Mouse (Mus musculus) embryonic fibroblast, embryonic 13.5 days (primary cell): ENCODE data around the gene Inpp5f. TPM values are rescaled to one million over a fixed set of nuclear protein-coding genes. Genes with fewer than 3 reads are reported as not detected.
"Not testable (repeated sequence)": the region's sequence is repeated elsewhere in the genome, so short reads cannot be mapped to it uniquely, and the experiment has no call there.

Source experiments
- H3K27ac ChIP-seq: 2 replicates; pipeline ENCODE4 v1.5.1; 2012; ENCODE audit warnings: low read length, control low read depth, inconsistent platforms; ENCODE audit not compliant: insufficient read depth
- H3K4me1 ChIP-seq: 2 replicates; pipeline ENCODE4 v1.6.1; 2011; ENCODE audit warnings: low read length; ENCODE audit not compliant: control insufficient read depth, insufficient read depth
- H3K4me3 ChIP-seq: 2 replicates; pipeline ENCODE4 v1.5.1; 2011; ENCODE audit warnings: mild to moderate bottlenecking, control low read depth, low read length; ENCODE audit not compliant: insufficient read depth
- CTCF ChIP-seq: IDR thresholded peaks from 2 replicates; pipeline ENCODE4 v1.5.1; 2011; ENCODE audit warnings: mild to moderate bottlenecking, control low read depth, low read length, moderate library complexity, borderline replicate concordance; ENCODE audit not compliant: insufficient read depth
- POLR2A ChIP-seq: IDR thresholded peaks from 2 replicates; pipeline ENCODE4 v1.6.1; 2011; ENCODE audit warnings: low read depth, mild to moderate bottlenecking, control low read depth, low read length, moderate library complexity
- polyA plus RNA-seq: library from polyadenylated mRNA; stranded (reverse); fragments of >200 nt; gene quantifications from 2 replicates; pipeline ENCODE4 v1.2.4, GENCODE M21; 2011; ENCODE audit warnings: low read depth; ENCODE audit not compliant: missing spikeins, insufficient read length

Inpp5f gene
- polyA plus RNA-seq, result 24.4 and 27.1 TPM in 2 replicates

GRCm38 (mm10) chr7:128610897-128611798, at the start of gene Inpp5f:
Gene Inpp5f (plus strand): TSS chr7:128611328.
- TF ChIP-seq CTCF (no peak), POLR2A (peak; percentile 82)
- peaks cover 3% of the 10 kb centered on the region; the same call in 1 of the 2 replicates for H3K4me1 ChIP-seq
- H3K27ac ChIP-seq, result peak within 1 kb of the TSS; percentile 23; the same call in 1 of the 2 replicates
- H3K4me3 ChIP-seq, result peak within 1 kb of the TSS; percentile 81

GRCm38 (mm10) chr7:128563373-128563772, 47.8 kb upstream of the Inpp5f start:
- Histone ChIP-seq H3K4me3 (no peak overlapping the region), H3K4me1 (no peaks in the 10 kb centered on the region), H3K27ac (no peak overlapping the region)
- TF ChIP-seq CTCF (peak; percentile 34; the same call in 1 of the 2 replicates), POLR2A (no peak)

GRCm38 (mm10) chr7:128566311-128566710, 44.8 kb upstream of the Inpp5f start:
- no peak overlapping the region for H3K27ac ChIP-seq
- no peaks in the 10 kb centered on the region for H3K4me1 ChIP-seq
- H3K4me3 ChIP-seq, result no peak overlapping the region
- TF ChIP-seq POLR2A (no peak), CTCF (no peak)

GRCm38 (mm10) chr7:128567561-128568244, 43.4 kb upstream of the Inpp5f start:
- H3K4me3 ChIP-seq, result no peak overlapping the region
- TF ChIP-seq POLR2A, result no peak
- TF ChIP-seq CTCF, result no peak
- no peaks in the 10 kb centered on the region for H3K4me1 ChIP-seq
- H3K27ac ChIP-seq, result no peak overlapping the region

- H3K27ac ChIP-seq, H3K4me1 ChIP-seq, H3K4me3 ChIP-seq: not testable (repeated sequence)
Measured at GRCm38 (mm10) chr7:128569429-128569828, 41.7 kb upstream of the Inpp5f start.

- no peak overlapping the region for H3K27ac ChIP-seq
- no peak overlapping the region for H3K4me3 ChIP-seq
- TF ChIP-seq CTCF, result no peak
- TF ChIP-seq POLR2A, result no peak
- no peaks in the 10 kb centered on the region for H3K4me1 ChIP-seq
Measured at GRCm38 (mm10) chr7:128569987-128570656, 41.0 kb upstream of the Inpp5f start.

GRCm38 (mm10) chr7:128570657-128571056, 40.5 kb upstream of the Inpp5f start:
- H3K27ac ChIP-seq, result not testable (repeated sequence)

GRCm38 (mm10) chr7:128572030-128572429, 39.1 kb upstream of the Inpp5f start:
- Histone ChIP-seq H3K4me1 (no peaks in the 10 kb centered on the region), H3K4me3 (no peak overlapping the region), H3K27ac (no peak overlapping the region)
- TF ChIP-seq POLR2A (no peak), CTCF (no peak)

More at GRCm38 (mm10) chr7:128570657-128571056, 40.5 kb upstream of the Inpp5f start:
- H3K4me1 ChIP-seq, H3K4me3 ChIP-seq: not testable (repeated sequence)

GRCm38 (mm10) chr7:128575211-128575610, 35.9 kb upstream of the Inpp5f start:
- Histone ChIP-seq H3K27ac (no peak overlapping the region), H3K4me3 (no peak overlapping the region), H3K4me1 (no peaks in the 10 kb centered on the region; the same call in 1 of the 2 replicates)
- no peak for TF ChIP-seq CTCF
- no peak for TF ChIP-seq POLR2A
